Mouse (Mus musculus): ENCODE measurements around the gene B3gnt2. TPM values are rescaled to one million over a fixed set of nuclear protein-coding genes. Genes with fewer than 3 reads are reported as not detected.

B3gnt2 gene
- polyA plus RNA-seq, 1 experiment: 13.1 TPM

GRCm38 (mm10) chr11:22857705-22858440 is 2.9 kb downstream of the B3gnt2 start:
- Histone ChIP-seq H3K36me3 (ENCODE audit: control insufficient read depth, insufficient read depth) (no peaks in the 10 kb centered on the region), H3K27me3 (ENCODE audit: control insufficient read depth, insufficient read depth, insufficient read length) (no peaks in the 10 kb centered on the region), H3ac (ENCODE audit: control insufficient read depth, insufficient read length) (no peak overlapping the region), H3K4me2 (ENCODE audit: low read depth) (peak overlapping the region; percentile 80), H3K79me2 (ENCODE audit: control insufficient read depth, insufficient read depth) (peaks cover 62% of the 10 kb centered on the region), H3K4me3 (peak overlapping the region; percentile 66)
- TF ChIP-seq MAX (IDR thresholded peaks at IDR 0.05; ENCODE audit: low read depth) (no peak), TCF12 (IDR thresholded peaks at IDR 0.05; ENCODE audit: insufficient read depth, poor library complexity, severe bottlenecking) (no peak), SRF (IDR thresholded peaks at IDR 0.05; ENCODE audit: control insufficient read depth, insufficient read length, low read depth) (no peak), MYOD1 (IDR thresholded peaks at IDR 0.05; ENCODE audit: control insufficient read depth in 1 of 3, insufficient read length in 2 of 3, low read depth in 2 of 3) (no peak), TCF3 (IDR thresholded peaks at IDR 0.05; ENCODE audit: insufficient read length, low read depth) (no peak), CEBPB (IDR thresholded peaks at IDR 0.05; ENCODE audit: insufficient read depth, poor library complexity, severe bottlenecking) (no peak), POLR2AphosphoS2 (IDR thresholded peaks at IDR 0.05; ENCODE audit: insufficient read length, low read depth) (no peak), USF1 (IDR thresholded peaks at IDR 0.05; ENCODE audit: low read depth) (no peak), MYOG (IDR thresholded peaks at IDR 0.05; ENCODE audit: control insufficient read depth in 1 of 3, insufficient read depth in 1 of 3, insufficient read length in 2 of 3, low read depth in 2 of 3) (no peak), E2F4 (IDR thresholded peaks at IDR 0.05; ENCODE audit: insufficient read depth) (no peak)

GRCm38 (mm10) chr11:22857106-22857704 is 3.6 kb downstream of the B3gnt2 start:
- H3ac ChIP-seq (ENCODE audit: control insufficient read depth, insufficient read length): no peak overlapping the region
- H3K27me3 ChIP-seq (ENCODE audit: control insufficient read depth, insufficient read depth, insufficient read length): no peaks in the 10 kb centered on the region
- H3K79me2 ChIP-seq (ENCODE audit: control insufficient read depth, insufficient read depth): peaks cover 68% of the 10 kb centered on the region
- H3K36me3 ChIP-seq (ENCODE audit: control insufficient read depth, insufficient read depth): no peaks in the 10 kb centered on the region
- no peak overlapping the region for H3K4me3 ChIP-seq
- no peak for TF ChIP-seq USF1 (IDR thresholded peaks at IDR 0.05; ENCODE audit: low read depth)
- TF ChIP-seq CEBPB (IDR thresholded peaks at IDR 0.05; ENCODE audit: insufficient read depth, poor library complexity, severe bottlenecking): no peak
- TF ChIP-seq REST (IDR thresholded peaks at IDR 0.05; ENCODE audit: insufficient read depth, insufficient read length): no peak
- TF ChIP-seq POLR2AphosphoS2 (IDR thresholded peaks at IDR 0.05; ENCODE audit: insufficient read length, low read depth): no peak
- no peak for TF ChIP-seq MYOD1 (IDR thresholded peaks at IDR 0.05; ENCODE audit: control insufficient read depth in 1 of 3, insufficient read length in 2 of 3, low read depth in 2 of 3)
- TF ChIP-seq POLR2A (IDR thresholded peaks at IDR 0.05; ENCODE audit: insufficient read length, low read depth): no peak
- TF ChIP-seq TCF3 (IDR thresholded peaks at IDR 0.05; ENCODE audit: insufficient read length, low read depth): no peak
- no peak for TF ChIP-seq MYOG (IDR thresholded peaks at IDR 0.05; ENCODE audit: control insufficient read depth in 1 of 3, insufficient read depth in 1 of 3, insufficient read length in 2 of 3, low read depth in 2 of 3)
- TF ChIP-seq TCF12 (IDR thresholded peaks at IDR 0.05; ENCODE audit: insufficient read depth, poor library complexity, severe bottlenecking): no peak
- no peak for TF ChIP-seq SRF (IDR thresholded peaks at IDR 0.05; ENCODE audit: control insufficient read depth, insufficient read length, low read depth)
- H3K4me2 ChIP-seq (ENCODE audit: low read depth): no peak overlapping the region

GRCm38 (mm10) chr11:22856371-22856965 is 4.3 kb downstream of the B3gnt2 start:
- TF ChIP-seq CEBPB (IDR thresholded peaks at IDR 0.05; ENCODE audit: insufficient read depth, poor library complexity, severe bottlenecking) (no peak), MYOG (IDR thresholded peaks at IDR 0.05; ENCODE audit: control insufficient read depth in 1 of 3, insufficient read depth in 1 of 3, insufficient read length in 2 of 3, low read depth in 2 of 3) (no peak), POLR2A (IDR thresholded peaks at IDR 0.05; ENCODE audit: insufficient read length, low read depth) (no peak), SRF (IDR thresholded peaks at IDR 0.05; ENCODE audit: control insufficient read depth, insufficient read length, low read depth) (no peak), REST (IDR thresholded peaks at IDR 0.05; ENCODE audit: insufficient read depth, insufficient read length) (no peak), MAX (IDR thresholded peaks at IDR 0.05; ENCODE audit: low read depth) (no peak), MYOD1 (IDR thresholded peaks at IDR 0.05; ENCODE audit: control insufficient read depth in 1 of 3, insufficient read length in 2 of 3, low read depth in 2 of 3) (no peak), E2F4 (IDR thresholded peaks at IDR 0.05; ENCODE audit: insufficient read depth) (no peak), TCF12 (IDR thresholded peaks at IDR 0.05; ENCODE audit: insufficient read depth, poor library complexity, severe bottlenecking) (no peak), USF1 (IDR thresholded peaks at IDR 0.05; ENCODE audit: low read depth) (no peak), POLR2AphosphoS2 (IDR thresholded peaks at IDR 0.05; ENCODE audit: insufficient read length, low read depth) (no peak), TCF3 (IDR thresholded peaks at IDR 0.05; ENCODE audit: insufficient read length, low read depth) (no peak)
- no peak overlapping the region for H3ac ChIP-seq (ENCODE audit: control insufficient read depth, insufficient read length)
- no peaks in the 10 kb centered on the region for H3K36me3 ChIP-seq (ENCODE audit: control insufficient read depth, insufficient read depth)
- no peaks in the 10 kb centered on the region for H3K27me3 ChIP-seq (ENCODE audit: control insufficient read depth, insufficient read depth, insufficient read length)
- H3K79me2 ChIP-seq (ENCODE audit: control insufficient read depth, insufficient read depth): peaks cover 76% of the 10 kb centered on the region
- H3K4me3 ChIP-seq: no peak overlapping the region
- no peak overlapping the region for H3K4me2 ChIP-seq (ENCODE audit: low read depth)

DNA sequence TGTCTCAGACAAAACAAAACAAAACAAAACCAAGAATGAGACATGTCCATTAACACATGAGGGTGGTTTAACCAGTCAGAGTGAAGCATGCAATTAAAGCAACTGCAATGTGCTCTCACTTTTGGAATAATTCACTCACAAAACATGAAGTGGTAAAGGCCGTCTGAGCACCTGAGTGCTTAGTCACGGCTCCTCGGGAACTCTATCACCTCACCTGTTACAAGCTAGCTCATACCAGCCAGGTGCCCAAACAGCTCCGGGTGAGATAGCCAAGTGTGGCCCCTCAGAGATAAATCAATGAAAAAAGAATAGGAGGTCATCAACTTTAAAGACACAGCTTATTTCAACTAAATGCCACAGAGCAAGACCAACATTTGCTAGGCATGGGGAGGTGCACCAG is 6.2 kb downstream of the B3gnt2 start:
- TF ChIP-seq MYOG (IDR thresholded peaks at IDR 0.05; ENCODE audit: control insufficient read depth in 1 of 3, insufficient read depth in 1 of 3, insufficient read length in 2 of 3, low read depth in 2 of 3): no peak
- TF ChIP-seq TCF12 (IDR thresholded peaks at IDR 0.05; ENCODE audit: insufficient read depth, poor library complexity, severe bottlenecking): no peak
- no peak for TF ChIP-seq MYOD1 (IDR thresholded peaks at IDR 0.05; ENCODE audit: control insufficient read depth in 1 of 3, insufficient read length in 2 of 3, low read depth in 2 of 3)
- no peak for TF ChIP-seq TCF3 (IDR thresholded peaks at IDR 0.05; ENCODE audit: insufficient read length, low read depth)
- no peak for TF ChIP-seq POLR2AphosphoS2 (IDR thresholded peaks at IDR 0.05; ENCODE audit: insufficient read length, low read depth)
- no peak for TF ChIP-seq USF1 (IDR thresholded peaks at IDR 0.05; ENCODE audit: low read depth)
- no peak for TF ChIP-seq POLR2A (IDR thresholded peaks at IDR 0.05; ENCODE audit: insufficient read length, low read depth)
- TF ChIP-seq E2F4 (IDR thresholded peaks at IDR 0.05; ENCODE audit: insufficient read depth): no peak
- no peak for TF ChIP-seq MAX (IDR thresholded peaks at IDR 0.05; ENCODE audit: low read depth)
- TF ChIP-seq REST (IDR thresholded peaks at IDR 0.05; ENCODE audit: insufficient read depth, insufficient read length): no peak
- TF ChIP-seq SRF (IDR thresholded peaks at IDR 0.05; ENCODE audit: control insufficient read depth, insufficient read length, low read depth): no peak
- TF ChIP-seq CEBPB (IDR thresholded peaks at IDR 0.05; ENCODE audit: insufficient read depth, poor library complexity, severe bottlenecking): no peak
- Histone ChIP-seq H3ac (ENCODE audit: control insufficient read depth, insufficient read length) (no peak overlapping the region), H3K27me3 (ENCODE audit: control insufficient read depth, insufficient read depth, insufficient read length) (no peaks in the 10 kb centered on the region), H3K4me3 (no peak overlapping the region), H3K4me2 (ENCODE audit: low read depth) (no peak overlapping the region), H3K36me3 (ENCODE audit: control insufficient read depth, insufficient read depth) (no peaks in the 10 kb centered on the region), H3K79me2 (ENCODE audit: control insufficient read depth, insufficient read depth) (peaks cover 93% of the 10 kb centered on the region)

Measured in myocyte (in vitro differentiated cells).